Mouse (Mus musculus): ENCODE results near the gene Rfc2.
"Not testable (repeated sequence)": the region's sequence is repeated elsewhere in the genome, so short reads cannot be mapped to it uniquely, and the experiment has no call there.

The Rfc2 gene

DNA sequence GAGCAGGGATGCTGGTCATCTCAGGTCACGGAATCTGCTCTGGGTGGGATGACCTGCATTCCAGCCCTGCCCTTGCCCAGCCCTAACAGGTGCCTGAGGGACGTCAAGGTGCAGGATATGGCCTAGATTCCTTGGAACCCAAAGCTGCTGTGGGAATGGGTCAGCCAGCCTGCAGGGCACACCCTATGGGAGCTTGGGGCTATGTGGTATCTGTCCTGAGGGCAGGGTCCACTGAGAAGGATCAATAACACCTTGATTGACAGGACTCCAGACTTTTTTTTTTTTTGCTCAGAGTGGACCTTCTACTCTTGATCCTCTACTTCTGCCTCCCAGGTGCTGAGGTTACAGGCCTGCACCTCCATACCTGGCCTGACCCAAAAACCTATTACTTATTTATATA is 66.2 kb downstream of the Rfc2 start:
- DNase-seq (ENCODE audit: low read depth, low spot score): no peak

DNA sequence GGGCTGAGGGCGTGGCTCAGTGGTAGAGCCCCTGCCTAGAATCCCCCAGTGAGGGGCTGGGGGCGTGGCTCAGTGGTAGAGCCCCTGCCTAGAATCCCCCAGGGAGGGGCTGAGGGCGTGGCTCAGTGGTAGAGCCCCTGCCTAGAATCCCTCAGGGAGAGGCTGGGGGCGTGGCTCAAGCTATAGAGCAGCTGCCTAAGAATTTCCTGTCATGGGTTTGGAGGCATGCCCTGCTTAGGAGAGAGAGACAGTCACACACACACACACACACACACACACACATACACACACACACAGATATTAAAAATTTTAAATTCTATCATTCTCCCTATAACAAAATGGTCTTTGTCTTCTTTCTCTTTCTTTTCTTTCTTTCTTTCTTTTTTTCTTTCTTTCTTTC is 67.8 kb downstream of the Rfc2 start:
- not testable (repeated sequence) for DNase-seq (ENCODE audit: low read depth, low spot score)

GRCm38 (mm10) chr5:134650926-134651325 is 69.8 kb downstream of the Rfc2 start:
- DNase-seq (ENCODE audit: low read depth, low spot score): peak; percentile 31

All from forelimb bud, embryonic 11.5 days (tissue).